Comparison of ENCODE assay signal across 13 mouse cellular contexts in the genomic region with DNA sequence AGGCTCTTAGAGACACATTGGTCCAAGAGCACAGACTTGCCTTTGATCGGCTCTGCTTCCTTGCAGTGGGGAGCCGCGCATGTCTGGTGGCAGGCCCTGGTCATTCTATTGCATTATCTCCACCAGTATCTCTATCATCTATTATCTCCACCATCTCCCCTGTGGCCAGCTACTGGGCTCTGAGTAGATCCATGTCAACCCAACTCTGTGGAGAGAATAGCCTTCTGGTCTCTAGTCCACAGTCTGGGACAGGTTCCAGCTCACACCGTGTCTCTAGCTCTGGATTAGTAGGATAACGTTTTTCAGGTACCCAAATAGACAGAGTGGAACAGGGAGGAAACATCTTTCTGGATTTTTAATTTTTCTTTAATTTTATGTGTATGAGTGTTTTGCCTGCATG.
DNase-seq lines count a peak whose midpoint lies in the region.
"Had no signal": no experiment of that assay in that cellular context is flagged by ENCODE, and none has a peak within 500 bp of the region (broad histone marks: within the 10 kb centered on the region; RNA-seq: fewer than 3 reads in every experiment).

No protein-coding gene starts in this region.

- peak; percentile 74 for DNase-seq in brain, adult 2 months (ENCODE audit: low read depth, low spot score)
- peak; percentile 68 to 77 for DNase-seq in cerebellum, adult 18-20 months
- peak; percentile 76 for DNase-seq in cerebellum, adult 9-11 months
- DNase-seq in cerebellum, postnatal 36 days = peak; percentile 65 to 68
- no peak for DNase-seq in frontal cortex, postnatal 25 days (ENCODE audit: low spot score in 2 of 2)
- DNase-seq in MN1 (ENCODE audit: low spot score) = no peak
- DNase-seq: adrenal gland, adult 8-10 months; gastrocnemius, postnatal 36 days; heart, adult 11 months; heart, postnatal 10 days; heart, postnatal 4 days; kidney, adult 11 months; kidney, adult 9 months had no signal

Comparison
In these comparisons a context has a peak if more than half of its experiments do, and no peak if none do; other contexts are left out.
1. DNase-seq: peak in brain, adult 2 months (single experiment), cerebellum, adult 18-20 months (2 of 2), cerebellum, adult 9-11 months (single experiment) and cerebellum, postnatal 36 days (2 of 2); none in frontal cortex, postnatal 25 days (0 of 2) and MN1 (single experiment).